Mouse (Mus musculus) stomach, embryonic 15.5 days (tissue): Measurements from ENCODE around the gene Srp72. TPM values are rescaled to one million over a fixed set of nuclear protein-coding genes. Genes with fewer than 3 reads are reported as not detected.
A peak's percentile ranks its signal among the peaks of the same experiment; 100 is the strongest.

ENCODE experiments used
- ATAC-seq: fragments of 200-750 bp; cut with Nextera tagmentation; 2 replicates; pipeline ENCODE4 v1.8.0; 2017; ENCODE audit warnings: low read depth, moderate number of reproducible peaks, moderate TSS enrichment; ENCODE audit not compliant: insufficient read depth, low FRiP score
- H3K27ac ChIP-seq: fragments of 300-500 bp; sonication (generic); 2 replicates; pipeline ENCODE4 v1.5.1; 2015; ENCODE audit warnings: mild to moderate bottlenecking, inconsistent platforms
- H3K27me3 ChIP-seq: fragments of 300-500 bp; sonication (generic); replicated peaks from 2 replicates; pipeline ENCODE4 v1.6.1; 2015; ENCODE audit warnings: inconsistent platforms
- H3K36me3 ChIP-seq: fragments of 300-500 bp; sonication (generic); 2 replicates; pipeline ENCODE4 v1.6.1; 2015; ENCODE audit warnings: inconsistent platforms
- H3K4me1 ChIP-seq: fragments of 300-500 bp; sonication (generic); 2 replicates; pipeline ENCODE4 v1.6.1; 2015; ENCODE audit warnings: inconsistent platforms
- H3K4me2 ChIP-seq: fragments of 300-500 bp; sonication (generic); 2 replicates; pipeline ENCODE4 v1.6.1; 2015; ENCODE audit warnings: mild to moderate bottlenecking, inconsistent platforms
- H3K4me3 ChIP-seq: fragments of 300-500 bp; sonication (generic); replicated peaks from 2 replicates; pipeline ENCODE4 v1.5.1; 2015; ENCODE audit warnings: inconsistent platforms
- H3K9ac ChIP-seq: fragments of 300-500 bp; sonication (generic); 2 replicates; pipeline ENCODE4 v1.6.1; 2015; ENCODE audit warnings: inconsistent platforms
- H3K9me3 ChIP-seq: fragments of 300-500 bp; sonication (generic); 2 replicates; pipeline ENCODE4 v1.6.1; 2016; ENCODE audit warnings: inconsistent platforms
- WGBS: fragments of 180-500 bp; shearing (Covaris S2); methylation state at CpG from one replicate; pipeline ENCODE4 v1.1.7; 2015; 5-methylcytosine and 5-hydroxymethylcytosine counted together
- polyA plus RNA-seq: library from polyadenylated mRNA; unstranded; fragments of >200 nt; fragmentation: Nextera tagmentation; extraction: Ambion mirVana; gene quantifications from 2 replicates; pipeline ENCODE4 v1.2.1, GENCODE M21; 2015

Srp72 gene
- polyA plus RNA-seq, 1 experiment from 2014 or later = 89.4 TPM

- Histone ChIP-seq H3K27me3 (no peaks in the 10 kb centered on the region), H3K9ac (no peak overlapping the region), H3K4me1 (peaks cover 8% of the 10 kb centered on the region; the same call in 1 of the 2 replicates), H3K36me3 (peaks cover 12% of the 10 kb centered on the region), H3K9me3 (no peaks in the 10 kb centered on the region), H3K4me2 (peak overlapping the region; percentile 89), H3K27ac (no peak overlapping the region), H3K4me3 (peak overlapping the region; percentile 97)
- no peak for ATAC-seq
- WGBS = 49% methylated on average over 3 of the region's 3 CpGs
Measured at GRCm38 (mm10) chr5:76973488-76973887, 995 bp upstream of the Srp72 start.

GRCm38 (mm10) chr5:76974207-76974553, 303 bp upstream of the Srp72 start:
- Histone ChIP-seq H3K9me3 (no peaks in the 10 kb centered on the region), H3K4me3 (peak overlapping the region; percentile 97), H3K4me2 (peak overlapping the region; percentile 89), H3K36me3 (peaks cover 8% of the 10 kb centered on the region), H3K27ac (peak overlapping the region; percentile 35; the same call in 1 of the 2 replicates), H3K4me1 (peaks cover 8% of the 10 kb centered on the region; the same call in 1 of the 2 replicates), H3K9ac (peak overlapping the region; percentile 37), H3K27me3 (no peaks in the 10 kb centered on the region)
- no peak; the same call in 1 of the 2 replicates for ATAC-seq
- WGBS = 2% methylated on average over 17 of the region's 17 CpGs

- H3K27me3 ChIP-seq = no peaks in the 10 kb centered on the region
- peak overlapping the region; percentile 47 for H3K4me2 ChIP-seq
- no peaks in the 10 kb centered on the region for H3K9me3 ChIP-seq
- no peak overlapping the region for H3K27ac ChIP-seq
- H3K9ac ChIP-seq = no peak overlapping the region
- H3K4me1 ChIP-seq = peaks cover 8% of the 10 kb centered on the region; the same call in 1 of the 2 replicates
- WGBS = 85% methylated on average over 8 of the region's 8 CpGs
- H3K36me3 ChIP-seq = peaks cover 14% of the 10 kb centered on the region
- ATAC-seq = no peak
- peak overlapping the region; percentile 97 for H3K4me3 ChIP-seq
Measured at GRCm38 (mm10) chr5:76975736-76976135, 1.3 kb downstream of the Srp72 start.

DNA sequence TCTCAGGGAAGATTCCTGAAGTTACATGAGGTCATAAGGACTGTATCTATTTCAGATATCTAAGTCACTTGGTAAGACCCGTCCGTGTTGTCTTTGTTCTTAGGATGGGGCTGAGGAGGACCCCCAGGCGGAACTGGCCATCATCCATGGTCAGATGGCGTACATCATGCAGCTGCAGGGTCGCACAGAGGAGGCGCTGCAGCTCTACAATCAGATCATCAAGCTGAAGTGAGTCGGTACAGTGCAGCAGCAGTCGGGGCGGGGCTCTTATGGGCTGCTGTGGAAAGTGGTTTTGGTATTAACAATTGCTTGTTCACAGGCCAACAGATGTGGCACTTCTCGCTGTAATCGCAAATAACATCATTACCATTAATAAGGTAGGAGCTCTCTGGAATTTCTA, 9.5 kb downstream of the Srp72 start:
- H3K27me3 ChIP-seq = no peaks in the 10 kb centered on the region
- no peak overlapping the region for H3K4me2 ChIP-seq
- H3K4me3 ChIP-seq = no peak overlapping the region
- WGBS = 91% methylated on average over 11 of the region's 11 CpGs
- H3K9ac ChIP-seq = no peak overlapping the region
- no peak overlapping the region for H3K27ac ChIP-seq
- no peaks in the 10 kb centered on the region for H3K9me3 ChIP-seq
- no peaks in the 10 kb centered on the region for H3K4me1 ChIP-seq
- H3K36me3 ChIP-seq = peaks cover 57% of the 10 kb centered on the region
- ATAC-seq = no peak

- Histone ChIP-seq H3K27me3 (no peaks in the 10 kb centered on the region), H3K4me1 (no peaks in the 10 kb centered on the region), H3K27ac (no peak overlapping the region), H3K4me2 (no peak overlapping the region), H3K9ac (no peak overlapping the region), H3K9me3 (no peaks in the 10 kb centered on the region), H3K4me3 (no peak overlapping the region), H3K36me3 (peaks cover 62% of the 10 kb centered on the region)
- 91% methylated on average over 3 of the region's 3 CpGs for WGBS
- no peak for ATAC-seq
Measured at GRCm38 (mm10) chr5:76990789-76991188, 16.3 kb downstream of the Srp72 start.

DNA sequence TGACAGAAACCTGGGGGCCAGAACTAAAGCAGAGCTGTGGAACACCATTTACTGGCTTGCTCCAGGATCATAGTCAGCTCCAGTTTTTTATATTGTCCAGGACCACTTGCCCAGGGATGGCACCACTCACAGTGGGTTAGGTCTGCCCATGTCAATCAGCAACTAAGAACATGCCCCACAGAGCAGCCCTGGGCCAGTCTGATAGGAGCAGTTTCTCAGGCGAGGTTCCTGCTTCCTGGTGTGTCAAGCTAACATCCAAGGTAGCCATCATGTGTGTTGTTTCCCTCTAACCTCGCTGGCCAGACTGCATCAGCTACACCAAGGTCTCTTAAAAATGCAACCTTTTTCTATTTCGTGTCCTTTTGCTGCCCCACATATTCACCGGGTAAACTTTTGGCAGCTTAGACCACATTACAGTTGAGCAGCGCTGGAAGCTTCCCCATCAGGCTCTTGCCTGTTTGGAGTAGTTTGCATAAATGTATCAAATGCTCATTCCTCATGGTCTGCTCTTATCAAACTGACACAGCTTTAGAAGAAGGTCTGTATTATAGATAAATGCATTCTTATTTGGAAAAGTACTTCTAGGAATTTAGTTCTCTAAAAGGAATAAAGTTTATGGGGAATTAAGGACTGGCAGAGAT, 18.8 kb downstream of the Srp72 start:
- ATAC-seq = no peak; the same call in 1 of the 2 replicates
- Histone ChIP-seq H3K9me3 (no peaks in the 10 kb centered on the region), H3K9ac (no peak overlapping the region), H3K36me3 (peaks cover 58% of the 10 kb centered on the region), H3K4me3 (no peak overlapping the region), H3K27ac (no peak overlapping the region), H3K4me1 (no peaks in the 10 kb centered on the region), H3K27me3 (no peaks in the 10 kb centered on the region), H3K4me2 (no peak overlapping the region)
- 92% methylated on average over 5 of the region's 5 CpGs for WGBS

- WGBS = 53% methylated on average over 5 of the region's 5 CpGs
- no peaks in the 10 kb centered on the region for H3K27me3 ChIP-seq
- H3K4me3 ChIP-seq = no peak overlapping the region
- H3K36me3 ChIP-seq = peaks cover 28% of the 10 kb centered on the region
- H3K4me2 ChIP-seq = no peak overlapping the region
- H3K9ac ChIP-seq = no peak overlapping the region
- no peak for ATAC-seq
- no peaks in the 10 kb centered on the region for H3K9me3 ChIP-seq
- H3K4me1 ChIP-seq = no peaks in the 10 kb centered on the region
- no peak overlapping the region for H3K27ac ChIP-seq
Measured at GRCm38 (mm10) chr5:76998416-76998815, 23.9 kb downstream of the Srp72 start.

- H3K4me3 ChIP-seq = no peak overlapping the region
- 92% methylated on average over 17 of the region's 17 CpGs for WGBS
- H3K9me3 ChIP-seq = no peaks in the 10 kb centered on the region
- H3K27me3 ChIP-seq = no peaks in the 10 kb centered on the region
- no peak overlapping the region for H3K4me2 ChIP-seq
- no peaks in the 10 kb centered on the region for H3K4me1 ChIP-seq
- ATAC-seq = no peak
- no peak overlapping the region for H3K27ac ChIP-seq
- H3K9ac ChIP-seq = no peak overlapping the region
- H3K36me3 ChIP-seq = peaks cover 13% of the 10 kb centered on the region
Measured at GRCm38 (mm10) chr5:77001192-77001591, 26.7 kb downstream of the Srp72 start.

- Histone ChIP-seq H3K27me3 (no peaks in the 10 kb centered on the region), H3K4me3 (no peak within 1 kb of the TSS), H3K9ac (no peak within 1 kb of the TSS), H3K4me2 (no peak within 1 kb of the TSS), H3K36me3 (no peaks in the 10 kb centered on the region; the same call in 1 of the 2 replicates), H3K9me3 (no peaks in the 10 kb centered on the region), H3K4me1 (no peaks in the 10 kb centered on the region), H3K27ac (no peak within 1 kb of the TSS)
- 86% methylated on average over 6 of the region's 6 CpGs for WGBS
- ATAC-seq = no peak
Measured at GRCm38 (mm10) chr5:77004051-77004821, 29.8 kb downstream of the Srp72 start, which contains the start of gene Arl9. TSS of gene Arl9 (plus strand) at chr5:77004055.

- Histone ChIP-seq H3K36me3 (no peaks in the 10 kb centered on the region), H3K9ac (no peak overlapping the region), H3K4me3 (no peak overlapping the region), H3K9me3 (no peaks in the 10 kb centered on the region), H3K27ac (no peak overlapping the region), H3K27me3 (no peaks in the 10 kb centered on the region), H3K4me1 (no peaks in the 10 kb centered on the region), H3K4me2 (no peak overlapping the region)
- ATAC-seq = no peak
- WGBS = 88% methylated on average over 9 of the region's 9 CpGs
Measured at GRCm38 (mm10) chr5:77010352-77010751, 35.9 kb downstream of the Srp72 start.

- no peaks in the 10 kb centered on the region for H3K4me1 ChIP-seq
- WGBS = 58% methylated on average over 3 of the region's 3 CpGs
- ATAC-seq = no peak
Measured at GRCm38 (mm10) chr5:77011082-77011481, 36.6 kb downstream of the Srp72 start.

DNA sequence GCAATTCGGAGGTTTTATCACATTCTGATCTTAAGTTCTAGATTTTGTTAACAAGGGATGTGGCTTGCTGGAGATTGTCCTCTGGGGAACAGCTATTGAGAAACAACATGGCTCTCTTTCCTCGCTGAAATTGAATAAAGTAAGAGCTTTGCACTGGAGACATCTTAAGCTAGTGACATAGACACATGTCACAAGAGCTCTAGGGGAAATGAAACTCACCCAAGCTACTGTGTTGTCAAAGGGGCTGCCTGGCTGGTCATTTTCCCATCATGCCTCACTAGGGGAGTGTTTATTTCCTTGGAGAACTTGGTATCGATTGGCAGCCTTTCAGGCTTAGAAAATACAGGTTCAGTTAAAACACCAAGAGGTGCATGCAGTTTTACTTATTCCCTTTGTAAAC, 38.7 kb downstream of the Srp72 start:
- ATAC-seq = no peak
- Histone ChIP-seq H3K9me3 (no peaks in the 10 kb centered on the region), H3K9ac (no peak overlapping the region), H3K4me3 (no peak overlapping the region), H3K4me2 (no peak overlapping the region), H3K27me3 (no peaks in the 10 kb centered on the region), H3K36me3 (no peaks in the 10 kb centered on the region), H3K4me1 (no peaks in the 10 kb centered on the region), H3K27ac (no peak overlapping the region)
- 66% methylated on average over 3 of the region's 3 CpGs for WGBS

More at GRCm38 (mm10) chr5:77011082-77011481, 36.6 kb downstream of the Srp72 start:
- no peaks in the 10 kb centered on the region for H3K36me3 ChIP-seq
- no peak overlapping the region for H3K9ac ChIP-seq
- no peak overlapping the region for H3K4me3 ChIP-seq
- no peaks in the 10 kb centered on the region for H3K9me3 ChIP-seq
- no peak overlapping the region for H3K27ac ChIP-seq
- H3K4me2 ChIP-seq = no peak overlapping the region
- no peaks in the 10 kb centered on the region for H3K27me3 ChIP-seq
